Mouse (Mus musculus): ENCODE measurements around the gene Ppp1r12c. TPM values are rescaled to one million over a fixed set of nuclear protein-coding genes. Genes with fewer than 3 reads are reported as not detected.

Gene Ppp1r12c
- total and polyA plus RNA-seq, 3 experiments: 64.2 to 153 TPM; not detected in 1

- no peak for TF ChIP-seq ETS1 (IDR thresholded peaks at IDR 0.05; ENCODE audit: low read depth, low read length)
- TF ChIP-seq BHLHE40 (IDR thresholded peaks at IDR 0.05; ENCODE audit: borderline replicate concordance, low read depth, low read length): no peak
- TF ChIP-seq UBTF (IDR thresholded peaks at IDR 0.05; ENCODE audit: borderline replicate concordance, insufficient read depth, low read depth, low read length): no peak
- TF ChIP-seq CHD2 (IDR thresholded peaks at IDR 0.05; ENCODE audit: low read length): no peak
- no peak for TF ChIP-seq EP300 (IDR thresholded peaks at IDR 0.05; ENCODE audit: low read depth in 1 of 2, low read length in 2 of 2)
- peak; percentile 58; the same call in 1 of the 2 replicates for TF ChIP-seq MYC (IDR thresholded peaks at IDR 0.05; ENCODE audit: low read depth, low read length)
- no peak for TF ChIP-seq TBP (IDR thresholded peaks at IDR 0.05; ENCODE audit: low read depth, low read length)
- peak; percentile 69 for TF ChIP-seq RAD21 (IDR thresholded peaks at IDR 0.05; ENCODE audit: low read depth, low read length)
- TF ChIP-seq MAX (IDR thresholded peaks at IDR 0.05; ENCODE audit: low read length): 0 out of 2 replicates have a peak, but pooled peaks have one; percentile 32
Observed at GRCm38 (mm10) chr7:4431548-4431947, 69.9 kb downstream of the Ppp1r12c start (continued).

Other genes starting within 250 kb of the Ppp1r12c start
- gene Ncr1, start 164.0 kb downstream of the Ppp1r12c start, total RNA-seq (2012; rRNA removed): not detected in 2 replicates
- gene Ncr1, start 164.0 kb downstream of the Ppp1r12c start, polyA plus RNA-seq (2012; ENCODE audit: insufficient read depth in 1 of 2, insufficient read length in 2 of 2, low read depth in 1 of 2, low replicate concordance in 2 of 2, missing spikeins in 1 of 2): not detected
- gene Gp6, start 103.9 kb downstream of the Ppp1r12c start, total RNA-seq (2012; rRNA removed): not detected in 2 replicates
- not detected for gene Gp6, start 103.9 kb downstream of the Ppp1r12c start, polyA plus RNA-seq (2012; ENCODE audit: insufficient read depth in 1 of 2, insufficient read length in 2 of 2, low read depth in 1 of 2, low replicate concordance in 2 of 2, missing spikeins in 1 of 2)
- gene Rdh13, start 56.0 kb downstream of the Ppp1r12c start, total RNA-seq (2012; rRNA removed): 33.1 and 46.4 TPM in 2 replicates
- 10 to 100 TPM in 1 of 2 experiments, not detected in 1; 24.0 TPM for gene Rdh13, start 56.0 kb downstream of the Ppp1r12c start, polyA plus RNA-seq (2012; ENCODE audit: insufficient read depth in 1 of 2, insufficient read length in 2 of 2, low read depth in 1 of 2, low replicate concordance in 2 of 2, missing spikeins in 1 of 2)
- 0.19 TPM in 1 of 2 replicates, not detected in the other for gene Eps8l1, start 41.0 kb downstream of the Ppp1r12c start, total RNA-seq (2012; rRNA removed)
- under 1 TPM in 1 of 2 experiments, not detected in 1; 0.01 TPM for gene Eps8l1, start 41.0 kb downstream of the Ppp1r12c start, polyA plus RNA-seq (2012; ENCODE audit: insufficient read depth in 1 of 2, insufficient read length in 2 of 2, low read depth in 1 of 2, low replicate concordance in 2 of 2, missing spikeins in 1 of 2)
- 5.0 and 5.4 TPM in 2 replicates for gene Tnnt1, start 14.7 kb upstream of the Ppp1r12c start, total RNA-seq (2012; rRNA removed)
- gene Tnnt1, start 14.7 kb upstream of the Ppp1r12c start, polyA plus RNA-seq (2012; ENCODE audit: insufficient read depth in 1 of 2, insufficient read length in 2 of 2, low read depth in 1 of 2, low replicate concordance in 2 of 2, missing spikeins in 1 of 2): 10 to 100 TPM in 1 of 2 experiments, not detected in 1; 16.4 TPM
- 281 and 353 TPM in 2 replicates for gene Tnni3, start 22.5 kb upstream of the Ppp1r12c start, total RNA-seq (2012; rRNA removed)
- gene Tnni3, start 22.5 kb upstream of the Ppp1r12c start, polyA plus RNA-seq (2012; ENCODE audit: insufficient read depth in 1 of 2, insufficient read length in 2 of 2, low read depth in 1 of 2, low replicate concordance in 2 of 2, missing spikeins in 1 of 2): 100 to 1,000 TPM in 1 of 2 experiments, not detected in 1; 328 TPM
- gene Dnaaf3, start 30.8 kb upstream of the Ppp1r12c start, total RNA-seq (2012; rRNA removed): 0.69 and 0.73 TPM in 2 replicates
- 1 to 10 TPM in 1 of 2 experiments, not detected in 1; 2.9 TPM for gene Dnaaf3, start 30.8 kb upstream of the Ppp1r12c start, polyA plus RNA-seq (2012; ENCODE audit: insufficient read depth in 1 of 2, insufficient read length in 2 of 2, low read depth in 1 of 2, low replicate concordance in 2 of 2, missing spikeins in 1 of 2)
- gene Syt5, start 45.9 kb upstream of the Ppp1r12c start, total RNA-seq (2012; rRNA removed): not detected in 2 replicates
- gene Syt5, start 45.9 kb upstream of the Ppp1r12c start, polyA plus RNA-seq (2012; ENCODE audit: insufficient read depth in 1 of 2, insufficient read length in 2 of 2, low read depth in 1 of 2, low replicate concordance in 2 of 2, missing spikeins in 1 of 2): not detected
- gene Ptprh, start 102.4 kb upstream of the Ppp1r12c start, total RNA-seq (2012; rRNA removed): not detected in 2 replicates
- not detected for gene Ptprh, start 102.4 kb upstream of the Ppp1r12c start, polyA plus RNA-seq (2012; ENCODE audit: insufficient read depth in 1 of 2, insufficient read length in 2 of 2, low read depth in 1 of 2, low replicate concordance in 2 of 2, missing spikeins in 1 of 2)
- gene Tmem86b, start 129.7 kb upstream of the Ppp1r12c start, total RNA-seq (2012; rRNA removed): 9.4 and 10.2 TPM in 2 replicates
- 10 to 100 TPM in 1 of 2 experiments, not detected in 1; 31.6 TPM for gene Tmem86b, start 129.7 kb upstream of the Ppp1r12c start, polyA plus RNA-seq (2012; ENCODE audit: insufficient read depth in 1 of 2, insufficient read length in 2 of 2, low read depth in 1 of 2, low replicate concordance in 2 of 2, missing spikeins in 1 of 2)
- gene Ppp6r1, start 157.3 kb upstream of the Ppp1r12c start, total RNA-seq (2012; rRNA removed): 89.5 and 93.1 TPM in 2 replicates
- 100 to 1,000 TPM in 1 of 2 experiments, not detected in 1; 167 TPM for gene Ppp6r1, start 157.3 kb upstream of the Ppp1r12c start, polyA plus RNA-seq (2012; ENCODE audit: insufficient read depth in 1 of 2, insufficient read length in 2 of 2, low read depth in 1 of 2, low replicate concordance in 2 of 2, missing spikeins in 1 of 2)
- gene Hspbp1, start 183.4 kb upstream of the Ppp1r12c start, total RNA-seq (2012; rRNA removed): 101 and 111 TPM in 2 replicates
- 100 to 1,000 TPM in 1 of 2 experiments, not detected in 1; 101 TPM for gene Hspbp1, start 183.4 kb upstream of the Ppp1r12c start, polyA plus RNA-seq (2012; ENCODE audit: insufficient read depth in 1 of 2, insufficient read length in 2 of 2, low read depth in 1 of 2, low replicate concordance in 2 of 2, missing spikeins in 1 of 2)
- not detected in 2 replicates for gene Brsk1, start 188.9 kb upstream of the Ppp1r12c start, total RNA-seq (2012; rRNA removed)
- under 1 TPM in 1 of 2 experiments, not detected in 1; 0.06 TPM for gene Brsk1, start 188.9 kb upstream of the Ppp1r12c start, polyA plus RNA-seq (2012; ENCODE audit: insufficient read depth in 1 of 2, insufficient read length in 2 of 2, low read depth in 1 of 2, low replicate concordance in 2 of 2, missing spikeins in 1 of 2)
- 0.31 and 0.39 TPM in 2 replicates for gene Tmem150b, start 223.6 kb upstream of the Ppp1r12c start, total RNA-seq (2012; rRNA removed)
- gene Tmem150b, start 223.6 kb upstream of the Ppp1r12c start, polyA plus RNA-seq (2012; ENCODE audit: insufficient read depth in 1 of 2, insufficient read length in 2 of 2, low read depth in 1 of 2, low replicate concordance in 2 of 2, missing spikeins in 1 of 2): 1 to 10 TPM in 1 of 2 experiments, not detected in 1; 1.4 TPM
- 21.0 and 21.8 TPM in 2 replicates for gene Kmt5c, start 238.4 kb upstream of the Ppp1r12c start, total RNA-seq (2012; rRNA removed)
- gene Kmt5c, start 238.4 kb upstream of the Ppp1r12c start, polyA plus RNA-seq (2012; ENCODE audit: insufficient read depth in 1 of 2, insufficient read length in 2 of 2, low read depth in 1 of 2, low replicate concordance in 2 of 2, missing spikeins in 1 of 2): 10 to 100 TPM in 1 of 2 experiments, not detected in 1; 60.2 TPM

Measured in MEL (cell line).